Mouse (Mus musculus) E14TG2a.4 (cell line): ENCODE measurements around the gene Acoxl.

Experiments used
- CTCF ChIP-seq: conservative IDR thresholded peaks from 2 replicates; pipeline ENCODE4 v1.5.1; 2014; ENCODE audit warnings: low read length
- POU5F1 ChIP-seq: IDR thresholded peaks from 2 replicates; pipeline ENCODE4 v1.6.1; 2014; ENCODE audit warnings: low read length, borderline replicate concordance

- TF ChIP-seq CTCF (no peak), POU5F1 (no peak)
These were observed 219.2 kb downstream of the Acoxl start for GRCm38 (mm10) chr2:128057872-128058271.
